Mouse (Mus musculus) CH12.LX (cell line): ENCODE results near the gene Pou2f1. TPM values are rescaled to one million over a fixed set of nuclear protein-coding genes. Genes with fewer than 3 reads are reported as not detected.

Experiments used
- DNase-seq: peaks from one replicate; pipeline ENCODE4 v3.0.0-alpha.2; 2013; ENCODE audit errors: extremely low read depth
- H3K27ac ChIP-seq: 2 replicates; pipeline ENCODE4 v1.5.1; 2012; ENCODE audit warnings: low read depth, mild to moderate bottlenecking, control low read depth, moderate library complexity; ENCODE audit not compliant: insufficient read depth
- H3K27me3 ChIP-seq: replicated peaks from 2 replicates; pipeline ENCODE3; 2012; ENCODE audit warnings: inconsistent platforms
- H3K36me3 ChIP-seq, 2 experiments: replicated peaks in 1 of 2; 2 replicates each; pipeline versions ENCODE3 to v1.6.1; 2012; ENCODE audit warnings: inconsistent platforms in 1 of 2, low read length in 1 of 2, mild to moderate bottlenecking in 1 of 2, mixed read lengths in 1 of 2, moderate library complexity in 1 of 2; ENCODE audit not compliant: control insufficient read depth in 1 of 2, insufficient read depth in 1 of 2
- H3K4me1 ChIP-seq, 2 experiments: 2 replicates each; pipeline ENCODE4 v1.6.1; 2012; ENCODE audit warnings: inconsistent platforms in 1 of 2, moderate library complexity in 1 of 2; ENCODE audit not compliant: insufficient read depth in 2 of 2, control insufficient read depth in 1 of 2
- H3K4me2 ChIP-seq: 2 replicates; pipeline ENCODE4 v1.6.1; 2012; ENCODE audit warnings: low read depth, mild to moderate bottlenecking, control low read depth; ENCODE audit not compliant: poor library complexity, insufficient read depth, severe bottlenecking
- H3K4me3 ChIP-seq, 3 experiments: fragments of 150-350 bp in 1 of 3; sonication (generic) in 1 of 3; replicated peaks in 1 of 3; 2 replicates each; pipeline versions ENCODE3 to v1.5.1; 2011 to 2012; ENCODE audit warnings: low read depth in 2 of 3, low read length in 2 of 3, mild to moderate bottlenecking in 2 of 3, moderate library complexity in 2 of 3, control low read depth in 1 of 3, improper control_type of control experiment in 1 of 3, inconsistent platforms in 1 of 3, mixed read lengths in 1 of 3; ENCODE audit not compliant: poor library complexity in 1 of 3
- H3K79me2 ChIP-seq: replicated peaks from 2 replicates; pipeline ENCODE4 v1.6.1; 2012; ENCODE audit warnings: mild to moderate bottlenecking, moderate library complexity; ENCODE audit not compliant: control insufficient read depth, poor library complexity, insufficient read depth, severe bottlenecking; ENCODE audit errors: extremely low read depth
- H3K9ac ChIP-seq: 2 replicates; pipeline ENCODE4 v1.6.1; 2012; ENCODE audit warnings: low read depth, mild to moderate bottlenecking, control low read depth, moderate library complexity; ENCODE audit not compliant: insufficient read depth
- H3K9me3 ChIP-seq: replicated peaks from 2 replicates; pipeline ENCODE3; 2012; ENCODE audit warnings: low read length, inconsistent platforms, mixed read lengths
- BHLHE40 ChIP-seq: IDR thresholded peaks from 2 replicates; pipeline ENCODE4 v1.6.1; 2011; ENCODE audit warnings: mild to moderate bottlenecking, low read depth, low read length, improper control_type of control experiment
- CHD1 ChIP-seq: IDR thresholded peaks from 2 replicates; pipeline ENCODE4 v1.6.1; 2012; ENCODE audit warnings: low read depth, low read length, improper control_type of control experiment, inconsistent platforms
- CHD2 ChIP-seq: IDR thresholded peaks from 2 replicates; pipeline ENCODE4 v1.6.1; 2011; ENCODE audit warnings: low read length, improper control_type of control experiment
- CTCF ChIP-seq, 2 experiments: IDR thresholded peaks in 1 of 2; conservative IDR thresholded peaks in 1 of 2; 2 replicates each; pipeline ENCODE4 v1.5.1; 2011 to 2012; ENCODE audit warnings: low read depth in 2 of 2, low read length in 2 of 2, improper control_type of control experiment in 1 of 2, inconsistent platforms in 1 of 2, mild to moderate bottlenecking in 1 of 2, moderate library complexity in 1 of 2
- ELF1 ChIP-seq: IDR thresholded peaks from 2 replicates; pipeline ENCODE4 v1.6.1; 2014; ENCODE audit warnings: low read depth, mild to moderate bottlenecking, inconsistent platforms, low read length, improper control_type of control experiment
- HCFC1 ChIP-seq: IDR thresholded peaks from 2 replicates; pipeline ENCODE4 v1.6.1; 2012; ENCODE audit warnings: low read depth, mild to moderate bottlenecking, inconsistent platforms, low read length, improper control_type of control experiment
- IRF4 ChIP-seq: IDR thresholded peaks from 2 replicates; pipeline ENCODE4 v1.6.1; 2014; ENCODE audit warnings: low read depth, mild to moderate bottlenecking, inconsistent platforms, low read length, improper control_type of control experiment
- JUN ChIP-seq: IDR thresholded peaks from 2 replicates; pipeline ENCODE4 v1.6.1; 2011; ENCODE audit warnings: low read depth, mild to moderate bottlenecking, low read length, improper control_type of control experiment, moderate library complexity; ENCODE audit not compliant: insufficient read depth
- JUND ChIP-seq: conservative IDR thresholded peaks from 2 replicates; pipeline ENCODE4 v1.6.1; 2011; ENCODE audit warnings: low read depth, low read length, improper control_type of control experiment
- KAT2A ChIP-seq: IDR thresholded peaks from 2 replicates; pipeline ENCODE4 v1.6.1; 2012; ENCODE audit warnings: low read length, improper control_type of control experiment, inconsistent platforms; ENCODE audit not compliant: insufficient replicate concordance
- MXI1 ChIP-seq: IDR thresholded peaks from 2 replicates; pipeline ENCODE4 v1.6.1; 2011; ENCODE audit warnings: mild to moderate bottlenecking, low read depth, low read length, improper control_type of control experiment
- MYC ChIP-seq: IDR thresholded peaks from 2 replicates; pipeline ENCODE4 v1.6.1; 2011; ENCODE audit warnings: low read depth, mild to moderate bottlenecking, improper control_type of control experiment, low read length
- NELFE ChIP-seq: IDR thresholded peaks from 2 replicates; pipeline ENCODE4 v1.6.1; 2011; ENCODE audit warnings: low read depth, low read length, improper control_type of control experiment
- POLR2A ChIP-seq: IDR thresholded peaks from 2 replicates; pipeline ENCODE4 v1.6.1; 2011; ENCODE audit warnings: low read depth, mild to moderate bottlenecking, improper control_type of control experiment, low read length
- RAD21 ChIP-seq: IDR thresholded peaks from 2 replicates; pipeline ENCODE4 v1.6.1; 2011; ENCODE audit warnings: low read depth, mild to moderate bottlenecking, low read length, improper control_type of control experiment, moderate library complexity
- RCOR1 ChIP-seq: conservative IDR thresholded peaks from 2 replicates; pipeline ENCODE4 v1.6.1; 2012; ENCODE audit warnings: low read depth, mild to moderate bottlenecking, inconsistent platforms, low read length, improper control_type of control experiment
- SIN3A ChIP-seq: IDR thresholded peaks from 2 replicates; pipeline ENCODE4 v1.6.1; 2012; ENCODE audit warnings: low read length, improper control_type of control experiment, inconsistent platforms
- SMC3 ChIP-seq: IDR thresholded peaks from 2 replicates; pipeline ENCODE4 v1.6.1; 2011; ENCODE audit warnings: low read depth, low read length, improper control_type of control experiment
- TBP ChIP-seq: conservative IDR thresholded peaks from 2 replicates; pipeline ENCODE4 v1.6.1; 2011; ENCODE audit warnings: low read depth, low read length, improper control_type of control experiment
- USF2 ChIP-seq: conservative IDR thresholded peaks from 2 replicates; pipeline ENCODE4 v1.6.1; 2011; ENCODE audit warnings: low read depth, low read length, improper control_type of control experiment
- ZC3H11A ChIP-seq: IDR thresholded peaks from 2 replicates; pipeline ENCODE4 v1.6.1; 2012; ENCODE audit warnings: low read depth, mild to moderate bottlenecking, inconsistent platforms, low read length, improper control_type of control experiment
- ZKSCAN1 ChIP-seq: IDR thresholded peaks from 2 replicates; pipeline ENCODE4 v1.6.1; 2012; ENCODE audit warnings: low read depth, inconsistent platforms, low read length, improper control_type of control experiment, borderline replicate concordance
- ZMIZ1 ChIP-seq: IDR thresholded peaks from 2 replicates; pipeline ENCODE4 v1.6.1; 2012; ENCODE audit warnings: low read depth, mild to moderate bottlenecking, inconsistent platforms, low read length, improper control_type of control experiment
- ZNF384 ChIP-seq: IDR thresholded peaks from 2 replicates; pipeline ENCODE4 v1.6.1; 2012; ENCODE audit warnings: low read depth, low read length, improper control_type of control experiment, inconsistent platforms
- dilution Hi-C: fragments of 300-500 bp; cut with MboI; formaldehyde crosslinking; loops from 2 replicates; pipeline ENCODE4 v1.14.3; 2020; ENCODE audit warnings: low sequenced_read_pairs; ENCODE audit not compliant: extremely low pct_unique_long_range_greater_than_20kb, extremely low pct_ligation_motif_present
- in situ Hi-C: fragments of 300-500 bp; cut with MboI; formaldehyde crosslinking; loops from 3 replicates; pipeline ENCODE4 v1.14.3; 2019; ENCODE audit warnings: low sequenced_read_pairs, low pct_ligation_motif_present, low pct_unique_long_range_greater_than_20kb, mixed read lengths
- polyA plus RNA-seq: library from polyadenylated mRNA; unstranded; fragments of >175 nt; gene quantifications from 2 replicates; pipeline ENCODE4 v1.2.1, GENCODE M21; 2012; ENCODE audit warnings: low read depth; ENCODE audit not compliant: insufficient read length
- total RNA-seq, 2 experiments: library from RNA; depleted of rRNA; stranded (reverse); fragments of 300-350 nt in 1 of 2; fragments of >200 nt in 1 of 2; gene quantifications; 2 replicates each; pipeline ENCODE4 v1.2.3; 2012 to 2014

Gene Pou2f1
- total and polyA plus RNA-seq, 3 experiments = 6.4 to 18.3 (median 7.4) TPM

GRCm38 (mm10) chr1:165853729-165854420 lies 148.6 kb downstream of the Pou2f1 start:
- TF ChIP-seq HCFC1 (no peak), CHD1 (no peak), IRF4 (no peak), RAD21 (peak; percentile 72), SMC3 (peak; percentile 98), USF2 (no peak), CTCF (conservative IDR thresholded peaks at IDR 0.05 in 1 of 2, IDR thresholded peaks at IDR 0.05 in 1 of 2; ENCODE audit: low read depth in 2 of 2, low read length in 2 of 2) (peak; percentile 80 to 91), ZMIZ1 (no peak), RCOR1 (no peak), TBP (no peak), NELFE (no peak), ZC3H11A (peak; percentile 55), JUN (no peak), JUND (no peak), SIN3A (no peak), BHLHE40 (no peak), MYC (0 out of 2 replicates have a peak, but pooled peaks have one; percentile 16), ZNF384 (no peak)
- H3K9ac ChIP-seq = no peak overlapping the region
- no peak overlapping the region for H3K27ac ChIP-seq

GRCm38 (mm10) chr1:165853131-165853721 lies 149.3 kb downstream of the Pou2f1 start:
- TF ChIP-seq KAT2A = no peak
- TF ChIP-seq POLR2A = no peak
- TF ChIP-seq JUN = no peak
- no peak for TF ChIP-seq MXI1
- TF ChIP-seq ZKSCAN1 = no peak
- no peak for TF ChIP-seq IRF4
- TF ChIP-seq CHD2 = no peak
- TF ChIP-seq MYC = no peak
- TF ChIP-seq ZMIZ1 = no peak
- TF ChIP-seq CHD1 = no peak
- no peak for TF ChIP-seq ELF1
- TF ChIP-seq ZNF384 = no peak
- in situ Hi-C loops (loop anchor here (10.0 kb wide), 2 partner anchors 132 to 302 kb away; no protein-coding TSS in a partner anchor), dilution Hi-C loops (no loop called here)
- Histone ChIP-seq H3K4me1 (peaks cover 5 to 9% of the 10 kb centered on the region in 2 experiments; a peak in 3 of 4 replicates), H3K4me2 (no peak overlapping the region), H3K27me3 (no peaks in the 10 kb centered on the region), H3K9ac (no peak overlapping the region), H3K36me3 (no peaks in the 10 kb centered on the region), H3K27ac (no peak overlapping the region), H3K4me3 (no peak overlapping the region), H3K79me2 (no peaks in the 10 kb centered on the region), H3K9me3 (no peaks in the 10 kb centered on the region)
- no peak for DNase-seq

More at GRCm38 (mm10) chr1:165853729-165854420, 148.6 kb downstream of the Pou2f1 start:
- Histone ChIP-seq H3K27me3 (no peaks in the 10 kb centered on the region), H3K4me1 (peaks cover 3 to 5% of the 10 kb centered on the region in 2 experiments; a peak in 3 of 4 replicates), H3K79me2 (no peaks in the 10 kb centered on the region), H3K9me3 (no peaks in the 10 kb centered on the region), H3K4me2 (no peak overlapping the region), H3K4me3 (no peak overlapping the region), H3K36me3 (no peaks in the 10 kb centered on the region)
- peak; percentile 82 for DNase-seq
- dilution Hi-C loops = no loop called here
- in situ Hi-C loops = loop anchor here (10.0 kb wide), 2 partner anchors 131 to 301 kb away; no protein-coding TSS in a partner anchor
